Mouse (Mus musculus): ENCODE results near the gene Fancd2os. TPM values are rescaled to one million over a fixed set of nuclear protein-coding genes. Genes with fewer than 3 reads are reported as not detected.

Fancd2os gene
- polyA plus RNA-seq, 1 experiment from 2014 or later: not detected

Other genes with a start within 250 kb of the Fancd2os start
- gene Tada3, start 222.8 kb downstream of the Fancd2os start, polyA plus RNA-seq (2015; fragmentation: Nextera tagmentation; extraction: Ambion mirVana): 44.4 and 45.1 TPM in 2 replicates
- 449 and 456 TPM in 2 replicates for gene Arpc4, start 222.6 kb downstream of the Fancd2os start, polyA plus RNA-seq (2015; fragmentation: Nextera tagmentation; extraction: Ambion mirVana)
- 3.0 and 3.3 TPM in 2 replicates for gene Ttll3, start 211.5 kb downstream of the Fancd2os start, polyA plus RNA-seq (2015; fragmentation: Nextera tagmentation; extraction: Ambion mirVana)
- gene Rpusd3, start 181.4 kb downstream of the Fancd2os start, polyA plus RNA-seq (2015; fragmentation: Nextera tagmentation; extraction: Ambion mirVana): 32.4 and 35.5 TPM in 2 replicates
- gene Cidec, start 165.0 kb downstream of the Fancd2os start, polyA plus RNA-seq (2015; fragmentation: Nextera tagmentation; extraction: Ambion mirVana): 24.4 and 35.0 TPM in 2 replicates
- gene Jagn1, start 158.1 kb downstream of the Fancd2os start, polyA plus RNA-seq (2015; fragmentation: Nextera tagmentation; extraction: Ambion mirVana): 82.6 and 89.7 TPM in 2 replicates
- 7.7 and 9.5 TPM in 2 replicates for gene Il17re, start 142.2 kb downstream of the Fancd2os start, polyA plus RNA-seq (2015; fragmentation: Nextera tagmentation; extraction: Ambion mirVana)
- 34.6 and 38.0 TPM in 2 replicates for gene Il17rc, start 129.3 kb downstream of the Fancd2os start, polyA plus RNA-seq (2015; fragmentation: Nextera tagmentation; extraction: Ambion mirVana)
- gene Creld1, start 117.4 kb downstream of the Fancd2os start, polyA plus RNA-seq (2015; fragmentation: Nextera tagmentation; extraction: Ambion mirVana): 20.6 and 22.9 TPM in 2 replicates
- gene Prrt3, start 98.8 kb downstream of the Fancd2os start, polyA plus RNA-seq (2015; fragmentation: Nextera tagmentation; extraction: Ambion mirVana): 0.22 and 0.42 TPM in 2 replicates
- gene Emc3, start 69.1 kb downstream of the Fancd2os start, polyA plus RNA-seq (2015; fragmentation: Nextera tagmentation; extraction: Ambion mirVana): 93.1 and 94.5 TPM in 2 replicates
- 5.5 and 7.0 TPM in 2 replicates for gene Fancd2, start 69.0 kb downstream of the Fancd2os start, polyA plus RNA-seq (2015; fragmentation: Nextera tagmentation; extraction: Ambion mirVana)
- 185 and 199 TPM in 2 replicates for gene Brk1, start 4.1 kb upstream of the Fancd2os start, polyA plus RNA-seq (2015; fragmentation: Nextera tagmentation; extraction: Ambion mirVana)
- gene Vhl, start 23.2 kb upstream of the Fancd2os start, polyA plus RNA-seq (2015; fragmentation: Nextera tagmentation; extraction: Ambion mirVana): 27.5 and 30.5 TPM in 2 replicates
- 15.4 and 19.8 TPM in 2 replicates for gene Irak2, start 37.8 kb upstream of the Fancd2os start, polyA plus RNA-seq (2015; fragmentation: Nextera tagmentation; extraction: Ambion mirVana)
- 0.60 and 0.65 TPM in 2 replicates for gene Tatdn2, start 96.3 kb upstream of the Fancd2os start, polyA plus RNA-seq (2015; fragmentation: Nextera tagmentation; extraction: Ambion mirVana)
- gene Ghrl, start 119.2 kb upstream of the Fancd2os start, polyA plus RNA-seq (2015; fragmentation: Nextera tagmentation; extraction: Ambion mirVana): 169 and 177 TPM in 2 replicates
- 307 and 317 TPM in 2 replicates for gene Sec13, start 140.0 kb upstream of the Fancd2os start, polyA plus RNA-seq (2015; fragmentation: Nextera tagmentation; extraction: Ambion mirVana)

Data from intestine, embryonic 16.5 days (tissue).